In the genomic region with DNA sequence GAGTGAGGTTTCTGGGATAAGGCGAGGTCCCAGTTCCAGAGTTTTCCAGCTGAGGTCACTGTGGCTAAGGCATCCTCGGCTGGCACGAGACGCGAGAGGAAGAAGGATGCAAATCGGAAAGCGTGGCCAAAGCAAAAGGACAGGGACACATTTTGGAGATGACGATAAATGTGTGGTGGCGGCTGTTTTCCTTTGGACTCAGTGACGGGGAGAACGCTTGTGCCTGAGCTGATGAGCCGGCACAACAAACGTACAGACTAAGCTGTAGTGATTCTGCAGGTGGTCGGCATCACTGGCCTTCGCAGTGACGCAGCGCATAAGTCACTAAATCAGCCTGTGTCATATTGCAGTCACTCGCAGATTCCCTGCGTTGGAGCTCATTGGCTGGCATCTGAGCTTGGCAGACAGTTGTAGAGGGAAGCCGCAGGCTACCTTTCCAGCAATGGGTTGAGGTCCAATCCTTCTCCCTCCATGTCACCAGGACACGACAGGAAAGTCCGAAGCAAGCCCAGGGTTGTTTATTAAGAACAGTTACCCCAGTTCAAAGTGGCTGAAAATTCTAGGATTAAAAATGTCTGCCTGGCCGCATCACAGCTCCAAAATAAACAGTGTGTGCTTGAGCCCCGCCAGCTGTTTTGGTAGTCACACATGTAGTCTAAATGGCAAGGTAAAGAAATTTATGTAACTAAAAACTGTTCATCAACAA, we compare ENCODE assay signal across 7 mouse cellular contexts. TPM values are rescaled to one million over a fixed set of nuclear protein-coding genes. Genes with fewer than 3 reads are reported as not detected.
A peak's percentile ranks its signal among the peaks of the same experiment; 100 is the strongest.
DNase-seq lines count a peak whose midpoint lies in the region; ATAC-seq and TF ChIP-seq lines count a peak whose summit lies in the region.

No protein-coding gene starts in this region.

- DNase-seq in midbrain, embryonic 10.5 days (ENCODE audit: low spot score): no peak
- peak; percentile 48 to 54 for DNase-seq in layer of hippocampus, adult 8-10 months (ENCODE audit: low spot score in 2 of 2)
- no peak for DNase-seq in gastrocnemius, adult 18-20 months (ENCODE audit: low spot score)
- DNase-seq in spleen, postnatal 4 days (ENCODE audit: low spot score in 2 of 2): no peak

- H3K9ac ChIP-seq in midbrain, embryonic 16.5 days (ENCODE audit: low read depth, low read length): no peak overlapping the region

- H3K4me3 ChIP-seq in midbrain, embryonic 16.5 days (ENCODE audit: low read depth, low read length): no peak overlapping the region
- H3K4me3 ChIP-seq in midbrain, embryonic 10.5 days: no peak overlapping the region
- no peak overlapping the region for H3K4me3 ChIP-seq in olfactory bulb, adult 2 months (ENCODE audit: insufficient read depth, low read depth, low read length)

- TF ChIP-seq CTCF in olfactory bulb, adult 2 months (IDR thresholded peaks at IDR 0.05; ENCODE audit: insufficient read depth, low read depth, low read length): peak; percentile 22; the same call in 1 of the 2 replicates

- no peaks in the 10 kb centered on the region for H3K36me3 ChIP-seq in midbrain, embryonic 16.5 days (ENCODE audit: control insufficient read depth, insufficient read depth, low read length)
- H3K36me3 ChIP-seq in midbrain, embryonic 10.5 days: no peaks in the 10 kb centered on the region

- no peaks in the 10 kb centered on the region for H3K27me3 ChIP-seq in midbrain, embryonic 16.5 days (ENCODE audit: control insufficient read depth, insufficient read depth, low read depth, low read length)
- no peaks in the 10 kb centered on the region for H3K27me3 ChIP-seq in midbrain, embryonic 10.5 days (ENCODE audit: low read depth, poor library complexity, severe bottlenecking)

- 76% methylated on average over 24 of the region's 24 CpGs for WGBS in midbrain, embryonic 16.5 days
- WGBS in midbrain, embryonic 10.5 days: 83% methylated on average over 24 of the region's 24 CpGs
- WGBS in olfactory bulb, adult 2 months: 71% methylated on average over 24 of the region's 24 CpGs

- peaks cover 4% of the 10 kb centered on the region; the same call in 1 of the 2 replicates for H3K4me1 ChIP-seq in midbrain, embryonic 16.5 days (ENCODE audit: control insufficient read depth, insufficient read depth, low read length)
- H3K4me1 ChIP-seq in midbrain, embryonic 10.5 days: no peaks in the 10 kb centered on the region
- 0 out of 2 replicates have a peak, but pooled peaks cover 3% of the 10 kb centered on the region for H3K4me1 ChIP-seq in olfactory bulb, adult 2 months (ENCODE audit: control insufficient read depth, insufficient read depth, low read length)

- TF ChIP-seq POLR2A in olfactory bulb, adult 2 months (IDR thresholded peaks at IDR 0.05; ENCODE audit: insufficient read depth, low read depth, low read length): no peak

- no peak overlapping the region for H3K4me2 ChIP-seq in midbrain, embryonic 16.5 days (ENCODE audit: low read length)

- no peaks in the 10 kb centered on the region for H3K9me3 ChIP-seq in midbrain, embryonic 16.5 days (replicated peaks; ENCODE audit: control insufficient read depth, low read length, poor library complexity, severe bottlenecking)
- H3K9me3 ChIP-seq in midbrain, embryonic 10.5 days (replicated peaks): no peaks in the 10 kb centered on the region

- ATAC-seq in midbrain, embryonic 16.5 days: peak; percentile 32; the same call in 1 of the 2 replicates
- peak; percentile 77 for ATAC-seq in frontal cortex, adult (ENCODE audit: low TSS enrichment)

- no peak overlapping the region for H3K27ac ChIP-seq in midbrain, embryonic 16.5 days (ENCODE audit: low read length)
- H3K27ac ChIP-seq in midbrain, embryonic 10.5 days (replicated peaks): no peak overlapping the region
- H3K27ac ChIP-seq in olfactory bulb, adult 2 months (ENCODE audit: insufficient read depth, low read depth, low read length): no peak overlapping the region

RNA-seq across cellular contexts. Expression of a gene that starts 39.7 kb away (rescaled TPM):
- polyA plus RNA-seq in midbrain, embryonic 16.5 days (2015; fragmentation: Nextera tagmentation; extraction: Ambion mirVana): 689 and 704 TPM in 2 replicates
- polyA plus RNA-seq in midbrain, embryonic 10.5 days (2016; fragmentation: Nextera tagmentation; extraction: Ambion mirVana): 818 and 827 TPM in 2 replicates
- total RNA-seq in layer of hippocampus, adult 8-10 months (2022): 100 to 1,000 TPM; 307 to 388 (median 342) TPM
- not detected in 2 replicates for polyA plus RNA-seq in olfactory bulb, adult 2 months (2012; ENCODE audit: insufficient read depth, insufficient read length, low replicate concordance, missing spikeins)
- 1,000 to 10,000 TPM; 1,092 to 1,176 TPM for total RNA-seq in gastrocnemius, adult 18-20 months (2021)

RNA-seq across cellular contexts. Expression of a gene that starts 40.4 kb away (rescaled TPM):
- polyA plus RNA-seq in midbrain, embryonic 16.5 days (2015; fragmentation: Nextera tagmentation; extraction: Ambion mirVana): 17.1 and 18.4 TPM in 2 replicates
- 35.5 and 37.5 TPM in 2 replicates for polyA plus RNA-seq in midbrain, embryonic 10.5 days (2016; fragmentation: Nextera tagmentation; extraction: Ambion mirVana)
- total RNA-seq in layer of hippocampus, adult 8-10 months (2022): 10 to 100 TPM; 23.3 to 30.2 (median 29.0) TPM
- polyA plus RNA-seq in olfactory bulb, adult 2 months (2012; ENCODE audit: insufficient read depth, insufficient read length, low replicate concordance, missing spikeins): 390 TPM in 1 of 2 replicates, not detected in the other
- 10 to 100 TPM; 25.5 to 30.0 TPM for total RNA-seq in gastrocnemius, adult 18-20 months (2021)

Comparison
In these comparisons a context has a peak if more than half of its experiments do, and no peak if none do; other contexts are left out.
1. DNase-seq: peak in layer of hippocampus, adult 8-10 months (2 of 2); none in midbrain, embryonic 10.5 days (single experiment), gastrocnemius, adult 18-20 months (single experiment) and spleen, postnatal 4 days (0 of 2).